Mouse (Mus musculus): Measurements from ENCODE around the gene Zfp758. TPM values are rescaled to one million over a fixed set of nuclear protein-coding genes. Genes with fewer than 3 reads are reported as not detected.

Gene Zfp758
- total and polyA plus RNA-seq, 2 experiments from 2014 or later, result 6.6 to 6.9 TPM

- Histone ChIP-seq H3K9me3 (ENCODE audit: low read length) (no peaks in the 10 kb centered on the region), H3K4me3 (ENCODE audit: low read length) (no peak overlapping the region), H3K4me1 (ENCODE audit: insufficient read depth, low read length) (no peaks in the 10 kb centered on the region), H3K4me2 (ENCODE audit: low read depth, low read length) (no peak overlapping the region), H3K36me3 (ENCODE audit: insufficient read depth, low read length) (no peaks in the 10 kb centered on the region), H3K9ac (replicated peaks; ENCODE audit: low read length) (no peak overlapping the region), H3K27ac (no peak overlapping the region), H3K27me3 (ENCODE audit: insufficient read depth, low read length) (no peaks in the 10 kb centered on the region)
- 77% methylated on average over 2 of the region's 2 CpGs for WGBS
- TF ChIP-seq CTCF (IDR thresholded peaks at IDR 0.05; ENCODE audit: low read depth), result peak; percentile 52
- ATAC-seq (no peak), DNase-seq (ENCODE audit: low spot score) (peak; percentile 15)
Observed at GRCm38 (mm10) chr17:22410756-22411155, 49.5 kb downstream of the Zfp758 start.

DNA sequence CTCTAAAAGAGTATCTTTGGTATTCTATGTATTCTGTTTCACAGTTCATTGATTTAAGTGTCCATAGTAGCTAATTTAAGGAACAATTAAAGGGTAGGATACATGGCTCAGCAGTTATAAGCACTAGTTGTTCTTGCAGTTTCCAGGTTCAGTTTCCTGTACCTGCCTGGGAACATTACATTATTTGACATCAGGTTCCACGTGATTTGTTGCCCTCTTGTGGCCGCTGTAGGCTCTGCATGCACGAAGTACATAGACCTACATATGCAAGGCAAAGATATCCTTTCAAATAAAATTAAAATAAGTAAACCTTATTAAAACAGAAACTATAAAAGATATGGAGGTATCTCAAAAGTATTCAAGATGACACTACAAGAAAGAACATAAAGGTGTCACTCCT is 56.3 kb downstream of the Zfp758 start:
- ATAC-seq (peak; percentile 68; the same call in 1 of the 2 replicates), DNase-seq (ENCODE audit: low spot score) (peak; percentile 82)
- H3K27ac ChIP-seq, result no peak overlapping the region
- no peak overlapping the region for H3K9ac ChIP-seq (replicated peaks; ENCODE audit: low read length)
- no peak overlapping the region for H3K4me3 ChIP-seq (ENCODE audit: low read length)
- no peaks in the 10 kb centered on the region for H3K27me3 ChIP-seq (ENCODE audit: insufficient read depth, low read length)
- under 1% methylated on average over 3 of the region's 3 CpGs for WGBS
- no peak overlapping the region for H3K4me2 ChIP-seq (ENCODE audit: low read depth, low read length)
- H3K36me3 ChIP-seq (ENCODE audit: insufficient read depth, low read length), result no peaks in the 10 kb centered on the region
- no peaks in the 10 kb centered on the region for H3K4me1 ChIP-seq (ENCODE audit: insufficient read depth, low read length)
- no peaks in the 10 kb centered on the region for H3K9me3 ChIP-seq (ENCODE audit: low read length)
- peak; percentile 88 for TF ChIP-seq CTCF (IDR thresholded peaks at IDR 0.05; ENCODE audit: low read depth)

DNA sequence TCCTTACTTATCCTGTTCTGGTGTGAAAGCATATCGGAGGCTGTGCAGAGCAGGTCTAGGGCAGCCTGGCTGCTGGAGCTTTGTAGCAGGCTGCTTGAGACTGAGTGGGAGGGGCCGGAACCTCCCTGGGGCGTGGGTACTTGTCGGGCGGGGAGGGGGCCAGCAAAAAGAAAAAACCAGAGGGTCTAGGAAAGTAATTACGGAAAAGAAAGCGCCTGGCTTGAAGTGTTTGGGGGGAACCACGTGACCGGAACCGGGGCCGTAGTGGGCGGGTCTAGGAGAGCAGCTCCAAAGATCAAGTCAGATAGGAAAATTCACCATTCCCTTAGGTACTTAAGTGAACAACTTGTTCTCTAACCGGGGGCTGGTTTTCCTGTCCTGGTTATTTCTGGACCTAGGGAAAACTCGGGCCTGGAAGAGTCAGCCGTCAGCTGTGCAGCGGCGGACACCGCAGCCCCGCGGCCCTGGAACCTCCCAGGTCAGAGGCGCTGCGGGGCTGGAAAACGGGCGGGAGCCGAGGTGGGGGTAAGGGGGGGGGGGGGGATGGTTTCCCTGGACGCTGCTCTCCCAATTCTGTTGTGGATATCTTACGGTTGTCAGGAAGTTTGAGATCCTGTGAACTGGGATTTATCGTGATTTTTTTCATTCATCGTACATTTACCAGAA is 62.8 kb downstream of the Zfp758 start, which contains the start of gene Zfp946:
Gene Zfp946, plus strand, starts transcription at position 271 of the 666 bp plus-strand sequence.
- H3K27me3 ChIP-seq (ENCODE audit: insufficient read depth, low read length), result no peaks in the 10 kb centered on the region
- H3K9me3 ChIP-seq (ENCODE audit: low read length), result no peaks in the 10 kb centered on the region
- H3K36me3 ChIP-seq (ENCODE audit: insufficient read depth, low read length), result no peaks in the 10 kb centered on the region
- ATAC-seq (peak; percentile 98), DNase-seq (ENCODE audit: low spot score) (peak; percentile 87)
- peaks cover 7% of the 10 kb centered on the region for H3K4me1 ChIP-seq (ENCODE audit: insufficient read depth, low read length)
- H3K4me3 ChIP-seq (ENCODE audit: low read length), result peak within 1 kb of the TSS; percentile 66
- H3K27ac ChIP-seq, result peak within 1 kb of the TSS; percentile 78
- peak within 1 kb of the TSS; percentile 77 for H3K4me2 ChIP-seq (ENCODE audit: low read depth, low read length)
- no peak for TF ChIP-seq CTCF (IDR thresholded peaks at IDR 0.05; ENCODE audit: low read depth)
- peak within 1 kb of the TSS; percentile 70 for H3K9ac ChIP-seq (replicated peaks; ENCODE audit: low read length)
- WGBS, result under 1% methylated on average over 29 of the region's 29 CpGs

DNA sequence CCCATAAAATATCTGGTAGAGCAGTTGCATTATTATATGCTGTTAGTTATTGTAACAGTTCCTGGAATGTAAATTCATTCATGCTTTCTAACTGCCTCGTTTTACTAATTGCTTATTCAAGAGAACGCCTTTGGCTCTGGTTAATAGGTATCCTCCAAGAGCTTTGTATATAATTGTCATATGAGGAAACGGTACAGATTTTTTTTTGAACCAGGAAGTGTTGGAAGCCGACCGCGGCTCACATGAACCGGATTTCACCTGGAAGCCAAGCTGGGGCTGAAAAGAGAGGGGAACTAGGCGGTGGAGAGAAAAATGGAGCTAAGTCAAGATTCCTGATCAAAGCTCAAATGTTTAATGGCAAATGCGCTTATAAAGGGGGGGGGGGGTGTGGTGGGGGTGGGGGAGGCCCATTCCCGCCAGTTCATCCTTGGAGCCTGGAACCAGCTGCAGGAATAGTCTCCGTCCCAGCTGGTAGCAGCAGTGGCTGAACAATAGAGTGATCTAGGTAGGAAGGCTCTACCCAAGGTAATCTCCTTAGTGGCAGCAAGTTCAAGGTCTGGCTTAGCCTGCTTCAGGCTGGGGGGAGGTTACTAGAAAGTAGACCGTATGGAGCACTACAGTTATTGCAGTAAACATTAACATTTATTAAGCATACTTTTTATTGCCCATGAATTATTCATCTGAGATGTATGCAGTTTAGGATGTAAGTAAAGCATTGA is 63.5 kb downstream of the Zfp758 start:
- Histone ChIP-seq H3K27ac (peak overlapping the region; percentile 78; the same call in 1 of the 2 replicates), H3K4me2 (ENCODE audit: low read depth, low read length) (peak overlapping the region; percentile 77), H3K9me3 (ENCODE audit: low read length) (no peaks in the 10 kb centered on the region), H3K4me1 (ENCODE audit: insufficient read depth, low read length) (peaks cover 7% of the 10 kb centered on the region), H3K9ac (replicated peaks; ENCODE audit: low read length) (peak overlapping the region; percentile 70), H3K27me3 (ENCODE audit: insufficient read depth, low read length) (no peaks in the 10 kb centered on the region), H3K36me3 (ENCODE audit: insufficient read depth, low read length) (no peaks in the 10 kb centered on the region), H3K4me3 (ENCODE audit: low read length) (peak overlapping the region; percentile 66)
- no peak for TF ChIP-seq CTCF (IDR thresholded peaks at IDR 0.05; ENCODE audit: low read depth)
- DNase-seq (ENCODE audit: low spot score) (peak; percentile 19), ATAC-seq (0 out of 2 replicates have a peak, but pooled peaks have one; percentile 5)
- WGBS, result 2% methylated on average over 12 of the region's 12 CpGs

Other genes with a start within 250 kb of the Zfp758 start
- 0.32 and 0.73 TPM in 2 replicates for gene Zfp947, start 195.3 kb upstream of the Zfp758 start, total RNA-seq (2014; rRNA removed)
- 1.3 TPM in 2 replicates for gene Zfp947, start 195.3 kb upstream of the Zfp758 start, polyA plus RNA-seq (2015; fragmentation: Nextera tagmentation; extraction: Ambion mirVana)
- 1.9 TPM in 2 replicates for gene Zfp994, start 135.8 kb upstream of the Zfp758 start, total RNA-seq (2014; rRNA removed)
- gene Zfp994, start 135.8 kb upstream of the Zfp758 start, polyA plus RNA-seq (2015; fragmentation: Nextera tagmentation; extraction: Ambion mirVana), result 1.8 and 2.0 TPM in 2 replicates
- gene CT030661.1, start 46.6 kb upstream of the Zfp758 start, total RNA-seq (2014; rRNA removed), result 2.9 and 4.8 TPM in 2 replicates
- 8.0 and 10.0 TPM in 2 replicates for gene CT030661.1, start 46.6 kb upstream of the Zfp758 start, polyA plus RNA-seq (2015; fragmentation: Nextera tagmentation; extraction: Ambion mirVana)
- gene Zfp944, start 53 bp upstream of the Zfp758 start, total RNA-seq (2014; rRNA removed), result 4.9 and 7.1 TPM in 2 replicates
- gene Zfp944, start 53 bp upstream of the Zfp758 start, polyA plus RNA-seq (2015; fragmentation: Nextera tagmentation; extraction: Ambion mirVana), result 8.0 and 8.3 TPM in 2 replicates
- gene Zfp946, start 62.8 kb downstream of the Zfp758 start, total RNA-seq (2014; rRNA removed), result 7.2 and 8.5 TPM in 2 replicates
- gene Zfp946, start 62.8 kb downstream of the Zfp758 start, polyA plus RNA-seq (2015; fragmentation: Nextera tagmentation; extraction: Ambion mirVana), result 23.4 and 25.2 TPM in 2 replicates
- not detected in 2 replicates for gene Vmn2r111, start 212.0 kb downstream of the Zfp758 start, total RNA-seq (2014; rRNA removed)
- gene Vmn2r111, start 212.0 kb downstream of the Zfp758 start, polyA plus RNA-seq (2015; fragmentation: Nextera tagmentation; extraction: Ambion mirVana), result not detected in 2 replicates
- not detected in 2 replicates for gene Vmn2r112, start 239.5 kb downstream of the Zfp758 start, total RNA-seq (2014; rRNA removed)
- gene Vmn2r112, start 239.5 kb downstream of the Zfp758 start, polyA plus RNA-seq (2015; fragmentation: Nextera tagmentation; extraction: Ambion mirVana), result not detected in 2 replicates